Mouse (Mus musculus) small intestine, adult 2 months (tissue): Measurements from ENCODE around the gene Acbd5.

ENCODE experiments used
- CTCF ChIP-seq: fragments of 200-500 bp; IDR thresholded peaks from 2 replicates; pipeline ENCODE4 v1.5.1; 2012; ENCODE audit warnings: low read depth, mild to moderate bottlenecking, control low read depth, inconsistent platforms, low read length, moderate library complexity, mixed read lengths; ENCODE audit not compliant: insufficient replicate concordance, insufficient read length; ENCODE audit errors: extremely low read depth
- POLR2A ChIP-seq: fragments of 200-500 bp; IDR thresholded peaks from 2 replicates; pipeline ENCODE4 v1.6.1; 2012; ENCODE audit warnings: low read depth, mild to moderate bottlenecking, control low read depth, inconsistent platforms, low read length, moderate library complexity

- TF ChIP-seq POLR2A = no peak
- TF ChIP-seq CTCF = no peak
Measured at GRCm38 (mm10) chr2:23071406-23071805, 3.4 kb downstream of the Acbd5 start.
